Mouse (Mus musculus) intestine, postnatal 0 days (tissue): ENCODE results near the gene Asb15. TPM values are rescaled to one million over a fixed set of nuclear protein-coding genes. Genes with fewer than 3 reads are reported as not detected.

Experiments used
- ATAC-seq: fragments of 200-750 bp; cut with Nextera tagmentation; 2 replicates; pipeline ENCODE4 v1.8.0; 2017; ENCODE audit warnings: mild to moderate bottlenecking, moderate TSS enrichment, moderate library complexity
- H3K27ac ChIP-seq: fragments of 300-500 bp; sonication (generic); 2 replicates; pipeline ENCODE4 v1.5.1; 2014; ENCODE audit warnings: mild to moderate bottlenecking, low read depth, low read length, moderate library complexity
- H3K27me3 ChIP-seq: fragments of 300-500 bp; sonication (generic); replicated peaks from 2 replicates; pipeline ENCODE4 v1.6.1; 2014; ENCODE audit warnings: low read length, mixed read lengths; ENCODE audit not compliant: control insufficient read depth, insufficient read depth
- H3K36me3 ChIP-seq: fragments of 300-500 bp; sonication (generic); 2 replicates; pipeline ENCODE4 v1.6.1; 2014; ENCODE audit warnings: mild to moderate bottlenecking, moderate library complexity; ENCODE audit not compliant: control insufficient read depth, insufficient read depth
- H3K4me1 ChIP-seq: fragments of 300-500 bp; sonication (generic); replicated peaks from 2 replicates; pipeline ENCODE4 v1.6.1; 2014; ENCODE audit warnings: antibody characterized with exemption, low read length, mixed read lengths; ENCODE audit not compliant: control insufficient read depth, insufficient read depth
- H3K4me2 ChIP-seq: fragments of 300-500 bp; sonication (generic); replicated peaks from 2 replicates; pipeline ENCODE4 v1.6.1; 2014; ENCODE audit warnings: low read depth, mild to moderate bottlenecking, moderate library complexity
- H3K4me3 ChIP-seq: fragments of 300-500 bp; sonication (generic); 2 replicates; pipeline ENCODE4 v1.5.1; 2014; ENCODE audit warnings: low read depth, low read length
- H3K9ac ChIP-seq: fragments of 300-500 bp; sonication (generic); 2 replicates; pipeline ENCODE4 v1.6.1; 2014; ENCODE audit warnings: mild to moderate bottlenecking, low read depth, low read length
- H3K9me3 ChIP-seq: fragments of 300-500 bp; sonication (generic); 2 replicates; pipeline ENCODE4 v1.6.1; 2016; ENCODE audit warnings: mixed run types; ENCODE audit not compliant: control insufficient read depth
- CTCF ChIP-seq: sonication (generic); IDR thresholded peaks from 2 replicates; pipeline ENCODE4 v1.5.1; 2016; ENCODE audit warnings: low read depth, mild to moderate bottlenecking, control low read depth, antibody characterized with exemption, moderate library complexity
- WGBS: fragments of 180-500 bp; shearing (Covaris S2); extraction: QIAGEN DNeasy Blood & Tissue Kit; methylation state at CpG from one replicate; pipeline ENCODE4 v1.1.7; 2014; 5-methylcytosine and 5-hydroxymethylcytosine counted together
- polyA plus RNA-seq: library from polyadenylated mRNA; unstranded; fragments of >200 nt; fragmentation: Nextera tagmentation; extraction: Ambion mirVana; gene quantifications from 2 replicates; pipeline ENCODE4 v1.2.1, GENCODE M21; 2015

The Asb15 gene
- polyA plus RNA-seq, 1 experiment from 2014 or later = not detected

DNA sequence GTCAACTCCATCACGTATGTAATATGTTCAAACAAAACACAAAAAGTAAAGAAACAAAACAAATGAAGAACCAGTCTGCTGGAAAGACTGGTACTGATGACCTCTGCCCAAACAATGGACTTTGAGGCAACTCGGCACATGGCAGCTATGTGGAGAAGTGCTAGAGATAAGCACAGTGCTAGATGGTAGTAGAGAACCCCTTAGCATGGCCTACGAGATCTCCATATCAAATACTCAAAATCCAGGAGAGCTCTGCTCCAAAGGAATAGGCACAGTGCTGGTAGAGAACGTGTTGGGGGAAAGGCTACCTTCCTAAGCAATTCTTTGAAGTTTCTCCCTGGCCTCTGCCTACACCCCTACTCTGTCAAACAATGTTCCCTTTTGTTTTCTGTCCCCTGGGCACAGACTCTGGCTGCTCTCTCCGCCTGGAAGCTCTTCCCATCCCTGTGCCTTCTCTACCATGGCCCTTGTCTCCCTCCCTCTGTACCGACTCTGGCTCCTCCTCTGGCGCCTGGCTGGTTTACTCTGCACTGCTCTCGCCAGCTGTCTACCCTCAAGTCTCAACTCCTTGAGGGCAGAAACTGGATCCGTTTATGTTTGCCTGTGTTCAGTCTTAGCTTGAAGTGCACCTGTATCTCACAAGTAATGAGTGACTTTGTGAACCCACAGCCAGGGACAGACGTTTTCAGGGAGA lies 63.7 kb downstream of the Asb15 start:
- Histone ChIP-seq H3K4me2 (no peak overlapping the region), H3K27ac (no peak overlapping the region), H3K4me1 (no peaks in the 10 kb centered on the region), H3K9ac (no peak overlapping the region), H3K36me3 (no peaks in the 10 kb centered on the region), H3K27me3 (no peaks in the 10 kb centered on the region), H3K4me3 (no peak overlapping the region), H3K9me3 (no peaks in the 10 kb centered on the region)
- TF ChIP-seq CTCF = no peak
- WGBS = 44% methylated on average over 10 of the region's 10 CpGs
- no peak for ATAC-seq

DNA sequence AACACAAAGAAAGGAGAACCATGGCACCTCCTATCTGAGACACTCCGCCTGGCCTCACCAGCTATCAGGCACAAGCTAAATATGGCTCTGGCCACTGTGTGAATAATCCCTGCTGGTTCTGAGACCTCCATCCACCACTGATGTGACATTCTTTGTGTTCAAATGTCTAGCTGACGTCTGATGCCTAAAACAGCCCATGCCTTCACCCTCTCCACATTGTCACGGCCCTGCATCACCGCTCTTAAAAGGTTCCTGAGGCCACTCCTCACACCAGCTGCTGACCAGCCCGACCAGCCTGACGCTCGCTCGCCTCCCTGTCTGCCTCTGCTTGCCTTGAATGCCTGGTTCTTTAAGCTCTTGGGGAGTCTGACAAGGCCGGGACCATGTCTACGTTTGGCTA lies 69.6 kb downstream of the Asb15 start, which contains the start of gene Lmod2:
Gene Lmod2 (plus strand): TSS at position 263 of the 400 bp plus-strand sequence.
- Histone ChIP-seq H3K9me3 (no peaks in the 10 kb centered on the region), H3K36me3 (no peaks in the 10 kb centered on the region), H3K9ac (no peak within 1 kb of the TSS), H3K27me3 (no peaks in the 10 kb centered on the region), H3K27ac (no peak within 1 kb of the TSS), H3K4me3 (no peak within 1 kb of the TSS), H3K4me2 (no peak within 1 kb of the TSS), H3K4me1 (no peaks in the 10 kb centered on the region)
- no peak for TF ChIP-seq CTCF
- WGBS = 83% methylated on average over 10 of the region's 10 CpGs
- ATAC-seq = no peak

DNA sequence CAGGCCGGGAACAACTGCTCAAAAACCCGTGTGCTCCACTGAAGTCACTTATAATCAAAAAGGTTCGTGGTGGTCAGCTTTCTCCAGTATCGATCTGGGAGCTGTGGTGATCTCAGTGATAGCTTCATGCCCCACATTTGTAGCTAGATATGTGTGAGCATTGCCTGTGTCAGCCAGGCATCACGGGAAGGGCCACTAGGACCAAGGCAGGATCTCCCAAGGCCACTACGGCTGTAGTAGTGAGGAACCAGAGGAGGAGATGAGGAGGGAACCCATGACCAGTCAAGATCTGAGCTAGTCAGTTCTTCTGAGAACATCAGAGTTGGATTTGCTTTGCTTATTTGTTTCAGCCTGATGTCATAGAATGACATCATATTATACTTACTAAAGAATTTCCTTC lies 71.2 kb downstream of the Asb15 start:
- H3K27me3 ChIP-seq = no peaks in the 10 kb centered on the region
- no peaks in the 10 kb centered on the region for H3K9me3 ChIP-seq
- no peak for ATAC-seq
- no peaks in the 10 kb centered on the region for H3K36me3 ChIP-seq
- no peak overlapping the region for H3K4me3 ChIP-seq
- no peak overlapping the region for H3K27ac ChIP-seq
- H3K4me1 ChIP-seq = no peaks in the 10 kb centered on the region
- H3K4me2 ChIP-seq = no peak overlapping the region
- H3K9ac ChIP-seq = no peak overlapping the region
- no peak for TF ChIP-seq CTCF
- 91% methylated on average over 6 of the region's 6 CpGs for WGBS

DNA sequence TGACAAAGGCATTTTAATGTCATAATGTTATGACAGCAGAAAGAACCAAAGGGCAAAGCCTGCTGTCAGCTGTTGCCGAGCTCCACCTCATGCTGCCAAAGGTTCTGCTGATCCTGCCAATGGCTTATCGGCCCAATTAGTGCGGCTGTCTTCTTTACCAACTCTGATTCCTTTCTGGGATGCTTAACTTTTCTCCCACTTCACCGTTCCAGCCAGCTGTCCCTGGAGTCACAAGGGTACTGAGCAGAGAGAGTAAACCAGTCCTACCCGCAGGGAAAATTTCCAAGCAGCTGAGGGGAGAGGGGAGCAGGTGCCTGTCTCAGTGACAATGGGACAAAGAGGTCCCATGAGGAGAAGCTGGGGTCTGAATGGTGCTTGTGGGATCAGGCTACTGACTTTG lies 71.7 kb downstream of the Asb15 start:
- Histone ChIP-seq H3K4me2 (no peak overlapping the region), H3K9ac (no peak overlapping the region), H3K4me3 (no peak overlapping the region), H3K4me1 (no peaks in the 10 kb centered on the region), H3K36me3 (no peaks in the 10 kb centered on the region), H3K9me3 (no peaks in the 10 kb centered on the region), H3K27ac (no peak overlapping the region), H3K27me3 (no peaks in the 10 kb centered on the region)
- 82% methylated on average over 5 of the region's 5 CpGs for WGBS
- ATAC-seq = no peak
- no peak for TF ChIP-seq CTCF

DNA sequence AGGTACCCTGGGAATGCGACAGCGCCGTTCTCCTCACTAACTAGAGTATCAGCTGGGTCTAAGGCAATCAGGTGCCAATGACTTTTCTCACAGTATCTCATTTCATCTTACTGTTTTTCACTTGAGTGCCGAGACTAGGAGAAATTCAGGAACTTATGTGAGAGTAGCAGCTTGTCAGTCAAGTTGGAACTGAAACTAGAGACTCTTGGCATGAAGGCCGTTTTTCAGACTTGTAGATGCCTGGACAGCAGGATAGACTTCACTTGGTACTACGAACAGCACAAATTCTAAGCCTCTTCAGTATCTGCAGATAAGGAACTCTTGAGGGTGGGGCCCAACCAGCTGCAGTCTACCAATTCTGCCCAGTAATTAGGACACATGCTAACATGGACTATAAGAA lies 72.2 kb downstream of the Asb15 start:
- H3K4me2 ChIP-seq = no peak overlapping the region
- H3K27ac ChIP-seq = no peak overlapping the region
- no peak overlapping the region for H3K9ac ChIP-seq
- H3K4me3 ChIP-seq = no peak overlapping the region
- no peaks in the 10 kb centered on the region for H3K36me3 ChIP-seq
- H3K9me3 ChIP-seq = no peaks in the 10 kb centered on the region
- 84% methylated on average over 6 of the region's 6 CpGs for WGBS
- H3K27me3 ChIP-seq = no peaks in the 10 kb centered on the region
- no peak for ATAC-seq
- no peak for TF ChIP-seq CTCF
- no peaks in the 10 kb centered on the region for H3K4me1 ChIP-seq

DNA sequence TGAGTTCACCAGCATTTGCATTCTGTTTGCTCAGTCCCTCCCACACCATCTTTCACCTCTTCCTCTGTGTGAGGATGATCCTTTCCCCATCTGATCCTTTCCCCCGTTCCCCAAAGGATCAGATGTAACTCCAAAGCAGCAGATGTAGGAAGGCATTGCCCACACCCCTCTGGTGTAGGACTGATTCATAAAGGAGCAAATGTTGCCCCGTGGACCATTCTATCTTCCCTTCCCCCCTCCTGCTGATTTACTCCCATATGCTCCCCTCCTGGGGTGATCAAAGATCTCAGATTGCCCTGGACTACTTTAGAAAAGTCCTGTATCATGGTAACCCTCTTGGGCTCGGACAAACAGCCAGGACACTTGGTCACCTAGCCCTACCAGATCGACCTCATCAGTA lies 72.8 kb downstream of the Asb15 start:
- no peak for TF ChIP-seq CTCF

DNA sequence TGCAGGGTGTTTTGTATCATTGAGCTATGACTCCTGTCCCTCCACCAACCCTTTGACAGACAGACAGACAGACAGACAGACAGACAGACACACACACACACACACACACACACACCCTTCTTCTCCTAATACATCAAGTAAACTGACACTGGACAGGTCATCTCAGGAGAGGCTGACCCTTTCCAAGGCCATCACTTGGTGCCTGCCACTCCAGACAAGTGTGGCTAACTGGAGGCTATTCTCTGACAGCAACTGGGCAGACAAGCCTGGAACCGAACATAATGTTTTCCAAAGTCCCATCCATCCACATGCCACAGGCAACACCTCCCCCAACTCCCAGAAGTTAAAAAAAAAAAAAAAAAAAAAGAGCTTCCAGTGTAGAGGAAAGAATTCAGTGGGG lies 73.7 kb downstream of the Asb15 start:
- Histone ChIP-seq H3K27me3 (no peaks in the 10 kb centered on the region), H3K27ac (no peak overlapping the region), H3K4me3 (no peak overlapping the region), H3K4me2 (no peak overlapping the region), H3K4me1 (no peaks in the 10 kb centered on the region), H3K9ac (no peak overlapping the region), H3K9me3 (no peaks in the 10 kb centered on the region), H3K36me3 (no peaks in the 10 kb centered on the region)
- TF ChIP-seq CTCF = no peak
- ATAC-seq = no peak
- WGBS = 27% methylated on average over 1 of the region's 1 CpGs

More for the DNA sequence above, 72.8 kb downstream of the Asb15 start:
- no peak overlapping the region for H3K4me2 ChIP-seq
- H3K36me3 ChIP-seq = no peaks in the 10 kb centered on the region
- H3K27me3 ChIP-seq = no peaks in the 10 kb centered on the region
- no peaks in the 10 kb centered on the region for H3K9me3 ChIP-seq
- no peak overlapping the region for H3K4me3 ChIP-seq
- no peak for ATAC-seq
- H3K4me1 ChIP-seq = no peaks in the 10 kb centered on the region
- H3K27ac ChIP-seq = no peak overlapping the region
- 74% methylated on average over 4 of the region's 4 CpGs for whole genome bisulfite sequencing
- H3K9ac ChIP-seq = no peak overlapping the region
